Mouse (Mus musculus) erythroblast, embryonic 14.5 days (primary cell): Measurements from ENCODE around the gene Abl1. TPM values are rescaled to one million over a fixed set of nuclear protein-coding genes. Genes with fewer than 3 reads are reported as not detected.

ENCODE experiments used
- H3K27me3 ChIP-seq: 2 replicates; pipeline ENCODE4 v1.6.1; 2012; ENCODE audit warnings: inconsistent platforms; ENCODE audit not compliant: control insufficient read depth
- H3K36me3 ChIP-seq: 2 replicates; pipeline ENCODE4 v1.6.1; 2012; ENCODE audit warnings: mild to moderate bottlenecking, inconsistent platforms; ENCODE audit not compliant: control insufficient read depth
- H3K4me1 ChIP-seq: 2 replicates; pipeline ENCODE4 v1.6.1; 2012; ENCODE audit warnings: inconsistent platforms; ENCODE audit not compliant: control insufficient read depth
- H3K4me3 ChIP-seq: replicated peaks from 2 replicates; pipeline ENCODE3; 2012; ENCODE audit warnings: moderate library complexity, mild to moderate bottlenecking, inconsistent platforms
- H3K9me3 ChIP-seq: 2 replicates; pipeline ENCODE4 v1.6.1; 2012; ENCODE audit warnings: low read length, inconsistent platforms, mixed read lengths; ENCODE audit not compliant: control insufficient read depth
- GATA1 ChIP-seq: IDR thresholded peaks from 2 replicates; pipeline ENCODE4 v1.6.1; 2012; ENCODE audit warnings: low read length, inconsistent platforms, mixed read lengths
- TAL1 ChIP-seq: IDR thresholded peaks from 3 replicates; pipeline ENCODE4 v1.6.1; 2012; ENCODE audit warnings: low read length, inconsistent platforms, mixed read lengths
- polyA plus RNA-seq: library from polyadenylated mRNA; stranded (reverse); fragments of >175 nt; gene quantifications from 2 replicates; pipeline ENCODE4 v1.2.3, GENCODE M21; 2012

Gene Abl1
- polyA plus RNA-seq, 1 experiment = 1.4 TPM

DNA sequence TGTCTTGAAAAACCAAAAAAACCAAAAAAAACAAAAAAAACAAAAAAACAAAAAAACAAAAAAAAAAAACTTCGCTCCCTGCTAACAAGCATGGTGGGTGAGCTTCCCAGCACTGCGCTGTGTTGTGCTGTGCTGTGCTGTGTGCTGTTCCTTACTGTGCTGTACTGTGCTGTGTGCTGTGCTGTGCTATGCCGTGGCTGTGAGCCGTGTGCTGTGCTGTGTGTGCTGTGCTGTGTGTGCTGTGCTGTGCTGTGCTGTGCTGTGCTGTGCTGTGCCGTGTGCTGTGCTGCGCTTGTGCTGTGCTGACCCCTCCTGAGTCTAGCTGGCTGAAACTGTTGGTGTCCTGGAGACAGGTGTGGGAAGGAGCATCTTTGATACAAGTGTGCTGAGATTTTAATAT lies 78.9 kb downstream of the Abl1 start:
- Histone ChIP-seq H3K4me3 (no peak overlapping the region), H3K4me1 (peaks cover 21% of the 10 kb centered on the region)

GRCm38 (mm10) chr2:31767815-31768214 lies 79.6 kb downstream of the Abl1 start:
- TF ChIP-seq TAL1 (no peak), GATA1 (no peak)
- no peaks in the 10 kb centered on the region for H3K9me3 ChIP-seq
- H3K36me3 ChIP-seq = no peaks in the 10 kb centered on the region
- peaks cover 19% of the 10 kb centered on the region for H3K4me1 ChIP-seq
- no peak overlapping the region for H3K4me3 ChIP-seq
- H3K27me3 ChIP-seq = no peaks in the 10 kb centered on the region

More for the DNA sequence above, 78.9 kb downstream of the Abl1 start:
- Histone ChIP-seq H3K36me3 (no peaks in the 10 kb centered on the region), H3K27me3 (no peaks in the 10 kb centered on the region), H3K9me3 (no peaks in the 10 kb centered on the region)
- TF ChIP-seq GATA1 (no peak), TAL1 (no peak)

DNA sequence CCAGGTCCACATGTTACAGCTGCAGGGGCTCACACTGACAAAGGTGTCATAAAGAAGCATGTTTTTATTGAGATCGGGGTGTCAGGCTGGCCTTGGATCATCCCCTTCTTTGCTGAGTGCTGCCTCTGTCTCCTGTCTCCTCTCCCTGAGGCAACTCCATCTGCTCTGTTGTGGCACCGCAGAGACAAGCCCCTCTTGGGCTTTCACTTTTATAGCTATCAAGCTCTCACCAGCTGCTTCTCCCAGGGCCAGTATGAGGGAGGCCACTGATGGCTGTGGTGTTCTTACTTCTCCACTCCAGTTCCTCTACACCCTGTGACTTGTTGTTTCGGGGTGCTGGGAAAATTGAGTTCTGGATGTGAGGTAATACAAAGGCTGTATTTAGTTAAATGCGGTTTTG lies 80.9 kb downstream of the Abl1 start:
- H3K4me3 ChIP-seq = no peak overlapping the region
- H3K9me3 ChIP-seq = no peaks in the 10 kb centered on the region
- TF ChIP-seq TAL1 = no peak
- TF ChIP-seq GATA1 = no peak
- peaks cover 19% of the 10 kb centered on the region for H3K4me1 ChIP-seq
- no peaks in the 10 kb centered on the region; the same call in 1 of the 2 replicates for H3K36me3 ChIP-seq
- H3K27me3 ChIP-seq = no peaks in the 10 kb centered on the region

DNA sequence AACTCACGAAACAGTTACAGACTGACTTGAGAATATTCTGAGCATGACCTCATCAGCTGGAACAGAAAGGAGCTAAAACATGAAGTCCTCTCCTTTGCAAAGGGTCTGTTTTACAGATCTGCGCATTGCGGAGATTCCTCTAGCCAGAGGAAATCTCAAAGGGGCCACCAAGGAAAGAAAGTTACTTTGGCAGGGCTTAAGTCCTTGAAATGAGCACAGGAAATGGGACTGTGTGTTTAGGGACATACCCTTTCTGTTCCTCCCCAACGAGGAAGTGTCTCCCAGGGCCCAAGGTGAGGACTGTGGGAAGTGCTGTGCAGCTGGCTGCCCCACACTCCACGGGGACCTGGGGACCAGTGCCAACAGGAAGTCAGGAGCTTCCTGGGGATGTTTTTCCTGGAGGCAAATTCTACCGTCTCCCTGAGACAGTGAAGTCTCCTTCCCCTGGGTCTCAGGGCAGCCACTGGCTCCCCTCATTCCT lies 81.5 kb downstream of the Abl1 start:
- peaks cover 19% of the 10 kb centered on the region for H3K4me1 ChIP-seq
- H3K9me3 ChIP-seq = no peaks in the 10 kb centered on the region
- H3K4me3 ChIP-seq = no peak overlapping the region
- no peaks in the 10 kb centered on the region for H3K27me3 ChIP-seq
- no peaks in the 10 kb centered on the region; the same call in 1 of the 2 replicates for H3K36me3 ChIP-seq
- TF ChIP-seq TAL1 (no peak), GATA1 (no peak)

DNA sequence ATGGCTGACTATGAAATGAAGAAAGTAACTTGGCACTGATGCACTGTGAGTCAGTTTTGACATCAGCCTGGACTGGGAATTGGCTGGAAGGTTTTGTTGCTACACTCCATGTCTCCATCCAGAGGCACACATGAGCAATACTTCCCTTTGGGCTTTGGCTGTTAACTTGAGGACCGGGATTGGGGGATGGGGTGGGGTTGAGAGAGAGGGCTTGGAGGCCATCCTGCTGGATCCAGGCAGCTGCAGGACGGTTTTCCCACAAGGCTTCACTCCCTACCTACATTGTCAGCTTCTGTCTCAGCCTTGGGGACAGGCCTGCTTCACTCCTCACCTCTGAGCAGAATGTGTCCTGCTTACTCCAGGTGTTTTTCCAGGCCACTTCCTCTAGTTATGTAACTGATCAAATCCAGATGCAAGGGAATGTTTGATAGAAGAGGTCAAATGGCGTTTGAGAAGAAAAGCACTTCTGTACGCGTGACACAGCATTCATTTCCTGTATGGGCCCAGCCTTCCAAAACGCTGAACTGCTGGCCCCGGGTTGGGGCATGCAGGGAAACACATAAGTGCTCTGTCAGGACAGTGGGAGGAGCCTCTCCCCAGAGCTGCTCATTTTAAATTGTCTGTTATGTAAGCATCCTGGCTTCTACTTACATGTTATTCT lies 82.7 kb downstream of the Abl1 start:
- Histone ChIP-seq H3K36me3 (peaks cover 2% of the 10 kb centered on the region; the same call in 1 of the 2 replicates), H3K9me3 (no peaks in the 10 kb centered on the region), H3K4me3 (no peak overlapping the region), H3K27me3 (no peaks in the 10 kb centered on the region), H3K4me1 (peaks cover 17% of the 10 kb centered on the region)
- no peak for TF ChIP-seq TAL1
- TF ChIP-seq GATA1 = no peak

DNA sequence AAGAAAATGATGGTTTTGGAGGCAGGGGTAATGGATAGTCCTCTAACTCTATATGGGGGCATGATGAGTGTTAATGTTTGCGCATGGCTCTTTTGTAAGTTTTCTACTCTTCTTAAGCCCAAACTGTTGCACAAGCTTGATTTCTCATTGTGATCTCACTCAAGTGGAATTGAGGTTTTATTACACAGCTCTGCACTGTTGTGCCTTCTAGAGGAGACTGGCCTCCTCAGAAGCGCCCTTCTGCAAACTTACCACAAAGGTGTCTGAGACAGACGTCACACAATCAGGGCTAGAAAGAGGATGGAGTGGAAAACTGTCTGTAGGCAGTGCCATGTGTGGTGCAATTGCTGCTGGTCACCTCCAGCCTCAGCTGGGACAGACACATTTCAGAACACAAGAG lies 88.3 kb downstream of the Abl1 start:
- no peak for TF ChIP-seq TAL1
- TF ChIP-seq GATA1 = no peak
- H3K4me1 ChIP-seq = no peaks in the 10 kb centered on the region
- peaks cover 41% of the 10 kb centered on the region for H3K36me3 ChIP-seq
- no peaks in the 10 kb centered on the region for H3K27me3 ChIP-seq
- no peak overlapping the region for H3K4me3 ChIP-seq
- H3K9me3 ChIP-seq = no peaks in the 10 kb centered on the region

- no peaks in the 10 kb centered on the region for H3K9me3 ChIP-seq
- peaks cover 65% of the 10 kb centered on the region for H3K36me3 ChIP-seq
- no peaks in the 10 kb centered on the region for H3K4me1 ChIP-seq
- no peak for TF ChIP-seq TAL1
- no peak for TF ChIP-seq GATA1
- H3K4me3 ChIP-seq = no peak overlapping the region
- H3K27me3 ChIP-seq = no peaks in the 10 kb centered on the region
These were observed 91.1 kb downstream of the Abl1 start for GRCm38 (mm10) chr2:31779258-31779657.

DNA sequence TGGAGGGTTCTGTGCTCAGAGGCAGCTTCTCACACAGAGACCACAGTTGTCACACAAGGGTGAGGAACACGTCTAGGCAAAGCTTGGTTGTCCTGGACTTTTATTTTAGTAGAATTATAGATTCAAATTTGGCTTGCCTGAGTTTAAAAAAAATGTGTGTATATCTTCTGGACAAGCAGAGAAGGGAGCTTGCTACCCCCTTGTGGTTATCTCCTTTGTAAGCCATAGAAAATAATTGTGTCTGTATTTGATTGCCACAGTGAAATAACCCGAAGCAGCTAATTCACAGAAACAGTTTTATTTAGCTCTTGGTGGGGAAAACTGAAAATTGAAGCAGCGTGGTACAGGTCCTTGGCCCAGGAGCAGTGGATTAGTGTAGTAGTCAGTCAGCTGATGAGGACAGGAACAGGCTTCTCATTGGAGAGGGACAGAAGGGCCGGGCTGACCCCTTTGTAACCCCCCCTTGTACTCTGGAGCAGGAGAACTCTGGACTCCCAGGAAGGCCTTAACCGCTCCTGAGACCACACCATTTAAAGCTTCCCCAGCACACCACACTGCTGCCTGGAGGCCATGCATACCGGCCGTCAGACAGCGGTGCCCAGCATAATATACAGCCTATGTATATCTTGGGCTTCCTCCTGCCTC lies 94.9 kb downstream of the Abl1 start:
- Histone ChIP-seq H3K4me3 (no peak overlapping the region), H3K4me1 (no peaks in the 10 kb centered on the region), H3K27me3 (no peaks in the 10 kb centered on the region), H3K9me3 (no peaks in the 10 kb centered on the region), H3K36me3 (peaks cover 88% of the 10 kb centered on the region)
- TF ChIP-seq GATA1 (no peak), TAL1 (no peak)

GRCm38 (mm10) chr2:31785074-31785473 lies 96.9 kb downstream of the Abl1 start:
- no peak overlapping the region for H3K4me3 ChIP-seq
- no peaks in the 10 kb centered on the region for H3K27me3 ChIP-seq
- peaks cover 88% of the 10 kb centered on the region for H3K36me3 ChIP-seq
- H3K4me1 ChIP-seq = no peaks in the 10 kb centered on the region
- H3K9me3 ChIP-seq = no peaks in the 10 kb centered on the region
- TF ChIP-seq TAL1 (no peak), GATA1 (no peak)
